Mouse (Mus musculus) layer of hippocampus, postnatal 25 days (tissue): ENCODE measurements around the gene Fam193a. TPM values are rescaled to one million over a fixed set of nuclear protein-coding genes. Genes with fewer than 3 reads are reported as not detected.

Source experiments
- total RNA-seq, 2 experiments: library from RNA; stranded (reverse); gene quantifications; 2 replicates each; pipeline ENCODE4 v1.2.3; 2021

The Fam193a gene
- total RNA-seq, 2 experiments from 2014 or later = 37.0 to 42.2 TPM

Other genes with a start within 250 kb of the Fam193a start
- 1 to 10 TPM in 1 of 2 experiments, under 1 TPM in 1; 0.63 to 1.0 TPM for gene Poln, start 200.5 kb upstream of the Fam193a start, total RNA-seq
- gene Haus3, start 200.4 kb upstream of the Fam193a start, total RNA-seq = 1 to 10 TPM; 5.6 to 5.7 TPM
- gene Mxd4, start 182.2 kb upstream of the Fam193a start, total RNA-seq = 10 to 100 TPM; 84.6 to 93.3 TPM
- gene Zfyve28, start 81.5 kb upstream of the Fam193a start, total RNA-seq = 10 to 100 TPM; 25.6 to 32.4 TPM
- gene Cfap99, start 81.3 kb upstream of the Fam193a start, total RNA-seq = under 1 TPM; 0.20 to 0.66 TPM
- gene Rnf4, start 33.6 kb upstream of the Fam193a start, total RNA-seq = 10 to 100 TPM; 74.7 to 80.3 TPM
- 10 to 100 TPM; 19.2 to 30.8 TPM for gene Tnip2, start 144.1 kb downstream of the Fam193a start, total RNA-seq
- gene Sh3bp2, start 155.9 kb downstream of the Fam193a start, total RNA-seq = 1 to 10 TPM; 3.7 to 7.5 TPM
- 100 to 1,000 TPM; 452 to 468 TPM for gene Add1, start 203.7 kb downstream of the Fam193a start, total RNA-seq